Mouse (Mus musculus) hindbrain, postnatal 0 days (tissue): Measurements from ENCODE around the gene C7. TPM values are rescaled to one million over a fixed set of nuclear protein-coding genes. Genes with fewer than 3 reads are reported as not detected.
A peak's percentile ranks its signal among the peaks of the same experiment; 100 is the strongest.

Experiments used
- ATAC-seq: fragments of 200-750 bp; cut with Nextera tagmentation; 2 replicates; pipeline ENCODE4 v1.8.0; 2017; ENCODE audit warnings: mild to moderate bottlenecking, moderate TSS enrichment, moderate library complexity
- DNase-seq: peaks from one replicate; pipeline ENCODE4 v3.0.0-alpha.2; 2015; ENCODE audit warnings: low spot score
- H3K27ac ChIP-seq: fragments of 300-500 bp; sonication (generic); 2 replicates; pipeline ENCODE4 v1.5.1; 2014; ENCODE audit warnings: mild to moderate bottlenecking
- H3K27me3 ChIP-seq: fragments of 300-500 bp; sonication (generic); 2 replicates; pipeline ENCODE4 v1.6.1; 2014; ENCODE audit warnings: low read length, mixed read lengths; ENCODE audit not compliant: insufficient read depth
- H3K36me3 ChIP-seq: fragments of 300-500 bp; sonication (generic); 2 replicates; pipeline ENCODE4 v1.6.1; 2014; ENCODE audit warnings: low read length, mixed read lengths; ENCODE audit not compliant: insufficient read depth
- H3K4me1 ChIP-seq: fragments of 300-500 bp; sonication (generic); 2 replicates; pipeline ENCODE4 v1.6.1; 2014; ENCODE audit warnings: antibody characterized with exemption, low read length, mixed read lengths; ENCODE audit not compliant: insufficient read depth
- H3K4me2 ChIP-seq: fragments of 300-500 bp; sonication (generic); 2 replicates; pipeline ENCODE4 v1.6.1; 2014; ENCODE audit warnings: low read depth, mild to moderate bottlenecking, low read length, moderate library complexity, mixed read lengths
- H3K4me3 ChIP-seq: fragments of 300-500 bp; sonication (generic); 2 replicates; pipeline ENCODE4 v1.5.1; 2014; ENCODE audit warnings: low read length
- H3K9ac ChIP-seq: fragments of 300-500 bp; sonication (generic); replicated peaks from 2 replicates; pipeline ENCODE4 v1.6.1; 2014; ENCODE audit warnings: mild to moderate bottlenecking, low read length, moderate library complexity, mixed read lengths
- H3K9me3 ChIP-seq: fragments of 300-500 bp; sonication (generic); 2 replicates; pipeline ENCODE4 v1.6.1; 2016; ENCODE audit warnings: low read length, mixed read lengths
- CTCF ChIP-seq: IDR thresholded peaks from 2 replicates; pipeline ENCODE4 v1.5.1; 2016; ENCODE audit warnings: antibody characterized with exemption, control low read depth, low read depth
- WGBS: fragments of 180-500 bp; shearing (Covaris S2); extraction: QIAGEN DNeasy Blood & Tissue Kit; methylation state at CpG from one replicate; pipeline ENCODE4 v1.1.7; 2014; 5-methylcytosine and 5-hydroxymethylcytosine counted together
- polyA plus RNA-seq: library from polyadenylated mRNA; unstranded; fragments of >200 nt; fragmentation: Nextera tagmentation; extraction: Ambion mirVana; gene quantifications from 2 replicates; pipeline ENCODE4 v1.2.1, GENCODE M21; 2015
- total RNA-seq: library from RNA; depleted of rRNA; stranded (reverse); fragments of >200 nt; gene quantifications from 2 replicates; pipeline ENCODE4 v1.2.3, GENCODE M21; 2014; rRNA removed

C7 gene
- total and polyA plus RNA-seq, 2 experiments from 2014 or later: 0.05 to 0.10 TPM

DNA sequence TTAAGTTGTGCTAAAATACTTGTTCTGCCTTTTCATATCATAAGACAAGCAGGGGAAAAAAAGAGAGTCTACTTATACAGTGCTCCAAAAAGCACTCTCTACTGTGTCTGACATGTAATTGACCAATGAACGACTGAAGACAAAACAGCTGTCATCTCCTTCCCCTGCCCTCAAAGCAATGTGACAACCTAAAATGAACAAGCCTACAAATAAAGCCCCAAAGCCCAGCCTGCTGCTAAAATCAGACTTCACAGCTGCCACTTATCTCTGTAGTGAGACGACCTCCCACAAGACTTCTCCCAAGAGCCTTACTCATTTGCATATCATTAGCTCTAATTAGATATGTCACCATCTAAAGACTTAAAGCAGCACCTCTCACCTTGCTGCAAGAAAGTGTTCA is 60.6 kb downstream of the C7 start:
- H3K4me1 ChIP-seq: no peaks in the 10 kb centered on the region
- H3K4me2 ChIP-seq: no peak overlapping the region
- no peak overlapping the region for H3K4me3 ChIP-seq
- no peak overlapping the region for H3K9ac ChIP-seq
- no peaks in the 10 kb centered on the region for H3K36me3 ChIP-seq
- ATAC-seq (no peak), DNase-seq (peak; percentile 14)
- 16% methylated on average over 2 of the region's 2 CpGs for WGBS
- no peak overlapping the region for H3K27ac ChIP-seq
- no peaks in the 10 kb centered on the region for H3K9me3 ChIP-seq
- no peaks in the 10 kb centered on the region for H3K27me3 ChIP-seq
- no peak for TF ChIP-seq CTCF

DNA sequence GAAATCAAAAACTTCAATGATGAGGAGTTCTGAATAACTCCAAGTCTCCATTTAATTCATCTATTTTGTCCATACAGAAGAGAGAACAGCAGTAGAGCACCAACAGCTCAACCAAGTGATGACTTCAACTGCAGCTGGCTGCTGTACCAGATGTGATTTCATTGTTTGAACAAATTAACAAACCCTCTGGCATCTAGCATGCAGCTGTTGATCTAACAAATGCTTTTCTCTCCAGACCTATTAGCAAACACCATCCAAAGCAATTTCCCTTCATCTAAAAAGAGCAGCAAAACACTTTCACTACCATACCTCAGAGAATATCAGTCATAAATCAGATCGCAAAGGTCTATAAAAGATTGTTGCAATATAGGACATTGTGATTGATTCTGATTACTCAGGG is 90.2 kb downstream of the C7 start:
- ATAC-seq (no peak), DNase-seq (peak; percentile 25)
- H3K9me3 ChIP-seq: no peaks in the 10 kb centered on the region
- 90% methylated on average over 1 of the region's 1 CpGs for WGBS
- no peak for TF ChIP-seq CTCF
- H3K27ac ChIP-seq: no peak overlapping the region
- H3K4me3 ChIP-seq: no peak overlapping the region
- no peaks in the 10 kb centered on the region for H3K4me1 ChIP-seq
- H3K4me2 ChIP-seq: no peak overlapping the region
- H3K9ac ChIP-seq: no peak overlapping the region
- no peaks in the 10 kb centered on the region for H3K36me3 ChIP-seq
- H3K27me3 ChIP-seq: no peaks in the 10 kb centered on the region

Other genes with a start within 250 kb of the C7 start
- not detected in 2 replicates for gene Mroh2b, start 165.0 kb downstream of the C7 start, total RNA-seq
- not detected in 2 replicates for gene Mroh2b, start 165.0 kb downstream of the C7 start, polyA plus RNA-seq
- gene Card6, start 44.8 kb upstream of the C7 start, total RNA-seq: 0.16 and 0.29 TPM in 2 replicates
- gene Card6, start 44.8 kb upstream of the C7 start, polyA plus RNA-seq: 0.23 and 0.54 TPM in 2 replicates
- 147 and 148 TPM in 2 replicates for gene Rpl37, start 52.9 kb upstream of the C7 start, total RNA-seq
- 414 and 415 TPM in 2 replicates for gene Rpl37, start 52.9 kb upstream of the C7 start, polyA plus RNA-seq
- gene Prkaa1, start 80.1 kb upstream of the C7 start, total RNA-seq: 12.0 and 14.3 TPM in 2 replicates
- gene Prkaa1, start 80.1 kb upstream of the C7 start, polyA plus RNA-seq: 9.4 and 9.8 TPM in 2 replicates
- gene Ttc33, start 121.8 kb upstream of the C7 start, total RNA-seq: 21.3 TPM in 2 replicates
- 39.3 and 44.9 TPM in 2 replicates for gene Ttc33, start 121.8 kb upstream of the C7 start, polyA plus RNA-seq
- 4.7 and 4.9 TPM in 2 replicates for gene Ptger4, start 180.4 kb upstream of the C7 start, total RNA-seq
- gene Ptger4, start 180.4 kb upstream of the C7 start, polyA plus RNA-seq: 3.0 and 3.3 TPM in 2 replicates